Mouse (Mus musculus): ENCODE measurements at regions not wholly inside any gene's neighbourhood (a gene's known extent, or its start where the extent isn't known, plus 50 kb on each side); places are given as distances from the start of the nearest gene placed in this dataset.

DNA sequence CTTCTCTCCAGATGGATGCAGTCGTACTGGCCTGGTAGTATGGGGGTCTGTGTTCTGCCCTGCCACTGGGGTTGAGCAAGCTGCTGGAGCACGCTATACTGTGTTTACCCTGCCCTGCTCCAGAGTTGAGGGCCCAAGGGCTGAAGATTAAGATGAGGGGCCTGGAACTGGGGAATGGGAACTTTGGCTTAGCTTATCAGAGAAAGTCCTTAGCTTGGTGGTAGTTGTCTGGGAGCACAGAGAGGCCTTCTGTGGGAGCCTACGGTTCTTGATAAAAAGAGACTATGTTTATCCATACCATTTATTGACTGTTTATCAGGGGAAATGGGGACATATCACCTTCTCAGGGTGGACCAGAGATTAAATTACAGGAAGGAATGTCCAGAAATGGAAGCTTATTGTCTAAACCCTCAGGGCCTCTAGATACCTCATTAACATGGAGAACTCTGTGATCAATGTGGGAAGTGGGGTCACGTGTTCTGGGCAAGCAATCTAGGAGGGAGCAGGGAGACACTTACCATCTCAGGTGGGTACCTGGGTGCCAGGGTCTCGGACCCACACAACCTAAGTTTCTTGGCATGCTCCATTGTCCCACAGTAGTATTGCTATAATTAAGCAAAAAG lies 58.7 kb downstream of the Mycn start:
- Histone ChIP-seq H3K27ac (ENCODE audit: control insufficient read depth, insufficient read depth, low read depth, low read length, poor library complexity) (no peak overlapping the region), H3K4me1 (ENCODE audit: control insufficient read depth, insufficient read depth, low read length) (no peaks in the 10 kb centered on the region), H3K4me3 (replicated peaks; ENCODE audit: control insufficient read depth, low read depth, low read length) (no peak overlapping the region)
- 78% methylated on average over 5 of the region's 5 CpGs for WGBS
- TF ChIP-seq CTCF (IDR thresholded peaks at IDR 0.05; ENCODE audit: control insufficient read depth, insufficient read depth, low read length) (no peak), POLR2A (IDR thresholded peaks at IDR 0.05; ENCODE audit: borderline replicate concordance, control insufficient read depth, low read depth, low read length) (no peak)

DNA sequence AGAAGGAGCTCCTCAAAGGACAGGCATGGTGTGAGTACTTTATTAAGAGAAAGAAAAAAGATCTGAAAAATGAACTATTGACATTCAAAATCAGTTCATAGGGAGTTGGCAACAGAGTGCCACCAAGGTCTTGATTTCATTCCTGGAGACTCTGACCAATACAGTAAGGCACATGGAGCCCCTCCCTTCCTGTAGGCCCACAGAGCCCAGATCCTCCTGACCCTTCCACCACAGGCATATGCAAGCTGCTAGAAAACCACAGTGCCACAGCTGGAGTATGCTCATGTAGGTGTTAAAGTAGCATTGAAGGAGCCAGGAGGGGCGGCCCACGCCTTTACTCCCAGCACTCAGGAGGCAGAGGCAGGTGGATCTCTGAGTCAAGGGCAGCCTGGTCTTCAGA lies 63.7 kb downstream of the Mycn start:
- WGBS, result 84% methylated on average over 2 of the region's 2 CpGs
- Histone ChIP-seq H3K27ac (ENCODE audit: control insufficient read depth, insufficient read depth, low read depth, low read length, poor library complexity) (no peak overlapping the region), H3K4me3 (replicated peaks; ENCODE audit: control insufficient read depth, low read depth, low read length) (no peak overlapping the region), H3K4me1 (ENCODE audit: control insufficient read depth, insufficient read depth, low read length) (no peaks in the 10 kb centered on the region)
- TF ChIP-seq POLR2A (IDR thresholded peaks at IDR 0.05; ENCODE audit: borderline replicate concordance, control insufficient read depth, low read depth, low read length), result no peak
- no peak for TF ChIP-seq CTCF (IDR thresholded peaks at IDR 0.05; ENCODE audit: control insufficient read depth, insufficient read depth, low read length)

DNA sequence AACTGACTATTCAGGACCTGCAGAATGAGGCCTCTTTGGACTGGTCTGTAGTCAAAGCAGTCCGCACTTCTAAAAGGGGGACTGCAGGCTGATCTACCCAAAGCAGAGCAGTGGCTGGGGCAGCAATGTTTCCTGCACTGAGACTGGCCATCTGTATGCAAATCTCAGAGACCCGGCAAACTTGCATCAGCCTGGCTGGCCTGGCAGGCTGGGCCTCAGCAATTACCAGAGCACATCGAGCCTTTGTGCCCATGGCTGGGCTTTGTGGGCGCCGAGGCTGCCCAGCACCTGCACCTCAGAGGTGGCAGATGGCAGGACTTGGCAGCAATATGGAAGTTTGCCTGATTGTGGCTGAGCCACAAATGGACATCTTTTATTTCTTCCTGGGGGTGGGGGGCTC lies 64.2 kb downstream of the Mycn start:
- TF ChIP-seq CTCF (IDR thresholded peaks at IDR 0.05; ENCODE audit: control insufficient read depth, insufficient read depth, low read length) (no peak), POLR2A (IDR thresholded peaks at IDR 0.05; ENCODE audit: borderline replicate concordance, control insufficient read depth, low read depth, low read length) (no peak)
- WGBS, result 47% methylated on average over 5 of the region's 5 CpGs
- Histone ChIP-seq H3K4me1 (ENCODE audit: control insufficient read depth, insufficient read depth, low read length) (no peaks in the 10 kb centered on the region), H3K27ac (ENCODE audit: control insufficient read depth, insufficient read depth, low read depth, low read length, poor library complexity) (no peak overlapping the region), H3K4me3 (replicated peaks; ENCODE audit: control insufficient read depth, low read depth, low read length) (no peak overlapping the region)

DNA sequence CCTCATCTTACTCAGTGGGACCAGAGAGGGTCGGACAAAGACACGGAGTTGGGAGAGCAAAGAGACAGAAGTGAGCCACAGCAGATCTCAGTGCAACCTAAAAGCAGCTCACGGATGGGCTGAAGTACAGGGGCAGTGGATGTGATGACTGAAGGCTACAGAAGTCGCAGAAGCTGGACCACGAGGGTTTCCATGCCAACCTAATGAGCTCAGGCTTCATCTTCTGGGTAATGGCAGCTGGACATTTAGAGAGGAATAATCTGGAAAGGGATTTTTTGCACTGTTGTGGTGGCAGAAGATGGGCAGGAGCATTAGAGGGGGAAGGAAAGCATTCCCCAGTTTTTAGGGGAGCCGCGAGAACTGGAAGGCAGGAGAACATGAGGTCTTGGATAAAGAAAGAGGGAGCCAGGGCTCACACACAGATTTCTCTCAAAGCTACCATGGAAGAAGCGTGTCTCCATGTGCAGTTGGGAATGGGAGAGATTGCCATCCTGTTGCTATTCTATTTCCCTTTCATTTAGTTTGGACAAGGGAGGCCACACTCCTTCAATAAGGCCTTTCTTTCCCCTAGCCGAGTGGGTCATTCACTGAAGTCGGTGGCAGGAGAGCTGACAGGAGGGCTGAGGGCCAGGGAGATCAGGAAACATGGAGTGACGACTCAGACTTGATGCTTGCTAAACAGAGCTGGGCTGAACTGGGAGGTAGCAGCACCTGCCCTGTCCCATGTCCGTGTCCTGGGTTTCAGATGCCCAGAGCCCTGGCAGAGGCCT lies 65.6 kb downstream of the Mycn start:
- no peaks in the 10 kb centered on the region for H3K4me1 ChIP-seq (ENCODE audit: control insufficient read depth, insufficient read depth, low read length)
- 80% methylated on average over 12 of the region's 12 CpGs for WGBS
- H3K4me3 ChIP-seq (replicated peaks; ENCODE audit: control insufficient read depth, low read depth, low read length), result no peak overlapping the region
- H3K27ac ChIP-seq (ENCODE audit: control insufficient read depth, insufficient read depth, low read depth, low read length, poor library complexity), result no peak overlapping the region
- TF ChIP-seq POLR2A (IDR thresholded peaks at IDR 0.05; ENCODE audit: borderline replicate concordance, control insufficient read depth, low read depth, low read length) (no peak), CTCF (IDR thresholded peaks at IDR 0.05; ENCODE audit: control insufficient read depth, insufficient read depth, low read length) (no peak)

DNA sequence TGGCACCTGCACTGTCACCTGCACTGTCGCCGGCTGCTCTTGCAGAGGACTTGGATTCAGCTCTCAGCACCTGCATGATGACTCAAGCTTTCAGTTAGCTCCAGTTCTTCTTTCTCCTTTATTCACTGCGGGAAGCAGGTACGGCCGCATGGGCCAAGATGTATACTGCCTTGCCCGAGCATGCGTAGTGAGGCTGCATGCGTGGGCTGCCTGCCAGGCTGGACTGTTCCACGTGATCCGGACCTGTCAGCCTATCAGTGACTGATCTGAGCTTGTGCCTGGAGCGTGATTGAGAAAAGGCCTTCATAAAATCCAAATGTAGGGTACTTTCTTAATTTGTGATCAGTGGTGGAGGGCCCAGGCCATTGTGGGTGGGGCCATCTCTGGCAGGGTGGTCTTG lies 68.2 kb downstream of the Mycn start:
- H3K4me3 ChIP-seq (replicated peaks; ENCODE audit: control insufficient read depth, low read depth, low read length), result no peak overlapping the region
- 87% methylated on average over 11 of the region's 11 CpGs for WGBS
- H3K4me1 ChIP-seq (ENCODE audit: control insufficient read depth, insufficient read depth, low read length), result no peaks in the 10 kb centered on the region
- TF ChIP-seq CTCF (IDR thresholded peaks at IDR 0.05; ENCODE audit: control insufficient read depth, insufficient read depth, low read length) (no peak), POLR2A (IDR thresholded peaks at IDR 0.05; ENCODE audit: borderline replicate concordance, control insufficient read depth, low read depth, low read length) (no peak)
- no peak overlapping the region for H3K27ac ChIP-seq (ENCODE audit: control insufficient read depth, insufficient read depth, low read depth, low read length, poor library complexity)

DNA sequence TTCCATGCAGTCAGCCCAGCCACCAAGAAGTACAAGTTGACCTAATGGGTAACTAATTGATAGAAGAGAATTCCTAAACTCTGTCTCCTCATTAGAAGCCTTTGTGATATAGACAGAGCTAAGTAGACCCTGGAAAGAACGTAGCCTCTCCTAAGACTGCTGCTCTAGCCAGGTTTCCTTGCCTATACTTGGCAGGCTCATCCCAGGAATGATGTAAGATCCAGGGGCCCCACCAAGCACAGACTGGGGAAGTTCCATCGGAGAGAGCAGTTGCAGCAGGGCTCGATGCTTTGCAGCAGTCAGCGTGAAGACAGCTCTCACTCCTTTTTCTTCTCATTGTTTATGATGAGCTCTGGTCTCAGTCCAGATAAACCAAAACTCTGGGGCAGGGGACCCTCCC lies 68.7 kb downstream of the Mycn start:
- H3K27ac ChIP-seq (ENCODE audit: control insufficient read depth, insufficient read depth, low read depth, low read length, poor library complexity), result no peak overlapping the region
- no peaks in the 10 kb centered on the region for H3K4me1 ChIP-seq (ENCODE audit: control insufficient read depth, insufficient read depth, low read length)
- WGBS, result 81% methylated on average over 4 of the region's 4 CpGs
- no peak overlapping the region for H3K4me3 ChIP-seq (replicated peaks; ENCODE audit: control insufficient read depth, low read depth, low read length)
- TF ChIP-seq POLR2A (IDR thresholded peaks at IDR 0.05; ENCODE audit: borderline replicate concordance, control insufficient read depth, low read depth, low read length) (no peak), CTCF (IDR thresholded peaks at IDR 0.05; ENCODE audit: control insufficient read depth, insufficient read depth, low read length) (no peak)

DNA sequence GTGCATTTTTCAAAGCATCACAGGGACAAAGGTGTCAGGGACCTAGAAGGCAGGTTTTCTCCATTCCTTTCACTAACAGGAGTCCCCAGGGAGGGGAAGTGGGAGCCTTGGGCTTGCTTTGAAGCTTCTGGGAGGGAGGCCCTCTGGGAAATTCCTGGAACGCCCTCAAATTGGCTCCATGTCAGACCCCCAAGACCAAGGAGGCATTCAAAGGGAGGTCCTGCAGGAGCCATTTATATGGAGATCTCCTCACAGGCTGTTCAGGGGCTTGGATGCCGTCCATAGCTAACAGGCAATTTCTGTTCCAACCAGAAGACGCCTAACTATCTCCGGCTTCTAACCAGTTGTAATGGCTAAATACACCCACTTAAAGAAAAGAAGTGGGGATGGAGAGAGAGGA lies 70.4 kb downstream of the Mycn start:
- H3K27ac ChIP-seq (ENCODE audit: control insufficient read depth, insufficient read depth, low read depth, low read length, poor library complexity), result no peak overlapping the region
- no peak for TF ChIP-seq POLR2A (IDR thresholded peaks at IDR 0.05; ENCODE audit: borderline replicate concordance, control insufficient read depth, low read depth, low read length)
- no peak for TF ChIP-seq CTCF (IDR thresholded peaks at IDR 0.05; ENCODE audit: control insufficient read depth, insufficient read depth, low read length)
- no peak overlapping the region for H3K4me3 ChIP-seq (replicated peaks; ENCODE audit: control insufficient read depth, low read depth, low read length)
- H3K4me1 ChIP-seq (ENCODE audit: control insufficient read depth, insufficient read depth, low read length), result no peaks in the 10 kb centered on the region
- WGBS, result 84% methylated on average over 4 of the region's 4 CpGs

DNA sequence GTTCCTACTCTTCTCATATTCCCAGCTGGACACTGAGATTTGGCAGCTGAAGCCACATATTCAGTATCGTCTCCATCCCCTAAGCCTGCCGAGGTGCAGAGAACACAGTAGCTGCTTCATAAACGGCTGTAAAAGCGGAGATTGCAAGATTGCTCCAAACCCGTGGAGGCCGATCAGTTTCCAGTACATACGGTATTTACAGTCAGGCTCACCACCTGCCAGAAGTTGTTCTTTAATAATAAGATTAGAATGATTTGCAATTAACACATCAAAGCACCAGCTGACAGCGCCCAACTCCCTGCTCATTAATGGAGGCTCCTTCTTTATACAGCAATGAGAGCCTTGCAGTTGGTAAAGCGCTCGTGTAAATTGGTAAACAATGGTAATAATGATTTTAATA lies 75.1 kb downstream of the Mycn start:
- no peak for TF ChIP-seq POLR2A (IDR thresholded peaks at IDR 0.05; ENCODE audit: borderline replicate concordance, control insufficient read depth, low read depth, low read length)
- no peak for TF ChIP-seq CTCF (IDR thresholded peaks at IDR 0.05; ENCODE audit: control insufficient read depth, insufficient read depth, low read length)
- Histone ChIP-seq H3K4me3 (replicated peaks; ENCODE audit: control insufficient read depth, low read depth, low read length) (no peak overlapping the region), H3K27ac (ENCODE audit: control insufficient read depth, insufficient read depth, low read depth, low read length, poor library complexity) (no peak overlapping the region), H3K4me1 (ENCODE audit: control insufficient read depth, insufficient read depth, low read length) (no peaks in the 10 kb centered on the region)
- WGBS, result 85% methylated on average over 10 of the region's 10 CpGs
